Mouse (Mus musculus): ENCODE measurements at regions not wholly inside any gene's neighbourhood (a gene's known extent, or its start where the extent isn't known, plus 50 kb on each side); places are given as distances from the start of the nearest gene placed in this dataset.

DNA sequence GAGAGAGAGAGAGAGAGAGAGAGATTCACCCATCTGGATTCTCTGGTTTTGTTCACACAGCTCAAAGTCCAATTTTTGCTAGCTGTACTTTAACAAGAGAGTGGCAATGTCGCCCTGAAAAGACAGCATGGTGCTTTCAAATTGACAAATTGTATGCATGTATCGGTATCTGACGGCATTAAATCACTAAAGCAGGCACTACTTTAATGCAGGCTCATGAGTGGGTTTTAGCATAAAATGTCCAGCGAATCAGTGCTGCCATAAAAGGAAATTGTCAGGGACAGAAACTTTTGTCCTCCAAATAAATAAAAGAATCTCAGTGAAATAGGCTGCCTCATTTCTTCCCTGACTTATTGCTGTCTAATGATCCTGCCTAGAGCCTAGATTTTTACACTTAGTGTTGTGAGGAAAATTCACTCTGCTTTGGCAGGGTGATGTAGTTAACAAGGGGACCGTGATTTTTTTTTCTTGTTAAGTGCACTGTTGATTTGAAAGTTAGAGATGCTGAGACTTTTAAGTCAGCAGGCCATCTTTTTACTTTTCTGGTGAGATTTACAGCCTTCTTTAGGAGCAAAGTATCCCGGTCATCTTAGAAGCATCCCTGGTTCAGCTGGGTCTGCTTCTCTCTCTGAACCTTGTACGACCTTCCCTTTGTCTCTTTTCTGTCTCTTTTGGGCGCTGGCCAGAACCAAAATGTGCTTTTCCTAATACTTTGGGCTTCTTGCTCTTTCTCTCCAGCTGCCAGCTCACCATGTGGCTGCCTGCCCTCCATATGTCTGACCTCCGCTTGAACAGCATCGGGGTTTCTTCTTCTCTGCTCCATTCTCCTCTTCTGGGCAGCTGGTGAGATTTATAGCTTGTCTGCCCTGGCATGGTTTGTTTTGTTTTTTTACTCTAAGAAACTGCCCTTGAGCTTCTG lies 212.5 kb downstream of the Gxylt1 start:
- TF ChIP-seq CTCF (IDR thresholded peaks at IDR 0.05; ENCODE audit: insufficient read depth, low read length) (no peak), POLR2A (IDR thresholded peaks at IDR 0.05; ENCODE audit: borderline replicate concordance, extremely low read depth, low read depth, low read length) (no peak)
